ENCODE assay signal across 9 mouse cellular contexts in genomic region chr3:127705515-127706444, GRCm38 (mm10).
DNase-seq lines count a peak whose midpoint lies in the region; ATAC-seq lines count a peak whose summit lies in the region.
"Had no signal": no experiment of that assay in that cellular context is flagged by ENCODE, and none has a peak within 500 bp of the region (broad histone marks: within the 10 kb centered on the region; RNA-seq: fewer than 3 reads in every experiment).

No protein-coding gene starts in this region.

- peak overlapping the region; percentile 38 for H3K9ac ChIP-seq in hindbrain, embryonic 11.5 days (ENCODE audit: low read depth, low read length)

- 0 out of 2 replicates have a peak, but pooled peaks cover 2% of the 10 kb centered on the region for H3K27me3 ChIP-seq in hindbrain, embryonic 11.5 days (ENCODE audit: control insufficient read depth, insufficient read depth, low read length)

- peak; percentile 90 for ATAC-seq in hindbrain, embryonic 11.5 days (ENCODE audit: low FRiP score)

- peak overlapping the region; percentile 74 for H3K27ac ChIP-seq in hindbrain, embryonic 11.5 days (ENCODE audit: low read depth, low read length)

- H3K9me3 ChIP-seq in hindbrain, embryonic 11.5 days (ENCODE audit: control insufficient read depth, low read length): no peaks in the 10 kb centered on the region

- 7% methylated on average over 30 of the region's 30 CpGs for WGBS in hindbrain, embryonic 11.5 days

- H3K4me1 ChIP-seq in hindbrain, embryonic 11.5 days (replicated peaks; ENCODE audit: control insufficient read depth, insufficient read depth, low read length): peaks cover 6% of the 10 kb centered on the region; the same call in 1 of the 2 replicates

- peak overlapping the region; percentile 44 for H3K4me2 ChIP-seq in hindbrain, embryonic 11.5 days (replicated peaks; ENCODE audit: low read depth, low read length)

- DNase-seq in heart, adult 11 months: peak; percentile 58
- no peak for DNase-seq in heart, adult 9 months (ENCODE audit: low spot score in 2 of 2)
- peak; percentile 89 for DNase-seq in embryo, embryonic 10.5 days (ENCODE audit: low spot score)
- peak; percentile 85 for DNase-seq in hindbrain, embryonic 11.5 days (ENCODE audit: low spot score)
- DNase-seq in left cerebral cortex, adult 9 months (ENCODE audit: low spot score in 2 of 2): peak; percentile 30 to 36
- peak; percentile 59 for DNase-seq in neural tube, embryonic 10.5 days (ENCODE audit: extremely low spot score, low spot score)
- no peak for DNase-seq in cerebellum, adult 8-10 months
- no peak for DNase-seq in adrenal gland, postnatal 25 days

- no peaks in the 10 kb centered on the region for H3K36me3 ChIP-seq in hindbrain, embryonic 11.5 days (ENCODE audit: control insufficient read depth, insufficient read depth, low read length)

- H3K4me3 ChIP-seq in hindbrain, embryonic 11.5 days (ENCODE audit: low read depth, low read length): no peak overlapping the region
- H3K4me3 ChIP-seq: erythroblast, embryonic 14.5 days had no signal

Comparison
In these comparisons a context has a peak if more than half of its experiments do, and no peak if none do; other contexts are left out.
1. DNase-seq: peak in heart, adult 11 months (single experiment), embryo, embryonic 10.5 days (single experiment), hindbrain, embryonic 11.5 days (single experiment), left cerebral cortex, adult 9 months (2 of 2) and neural tube, embryonic 10.5 days (single experiment); none in heart, adult 9 months (0 of 2), cerebellum, adult 8-10 months (single experiment) and adrenal gland, postnatal 25 days (single experiment).